Mouse (Mus musculus) adrenal gland, adult 18-20 months (tissue): ENCODE results near the gene Wdfy3. TPM values are rescaled to one million over a fixed set of nuclear protein-coding genes. Genes with fewer than 3 reads are reported as not detected.
"Not testable (repeated sequence)": the region's sequence is repeated elsewhere in the genome, so short reads cannot be mapped to it uniquely, and the experiment has no call there.

Experiments
- DNase-seq, 2 experiments: peaks; one replicate each; pipeline ENCODE4 v3.0.0; 2021 to 2022; ENCODE audit warnings: low spot score in 2 of 2
- total RNA-seq, 2 experiments: library from RNA; stranded (reverse); gene quantifications; 1 replicate in 1 of 2; 2 replicates in 1 of 2; pipeline ENCODE4 v1.2.3; 2021

Wdfy3 gene
- total RNA-seq, 2 experiments from 2014 or later: 36.6 to 38.6 TPM

DNA sequence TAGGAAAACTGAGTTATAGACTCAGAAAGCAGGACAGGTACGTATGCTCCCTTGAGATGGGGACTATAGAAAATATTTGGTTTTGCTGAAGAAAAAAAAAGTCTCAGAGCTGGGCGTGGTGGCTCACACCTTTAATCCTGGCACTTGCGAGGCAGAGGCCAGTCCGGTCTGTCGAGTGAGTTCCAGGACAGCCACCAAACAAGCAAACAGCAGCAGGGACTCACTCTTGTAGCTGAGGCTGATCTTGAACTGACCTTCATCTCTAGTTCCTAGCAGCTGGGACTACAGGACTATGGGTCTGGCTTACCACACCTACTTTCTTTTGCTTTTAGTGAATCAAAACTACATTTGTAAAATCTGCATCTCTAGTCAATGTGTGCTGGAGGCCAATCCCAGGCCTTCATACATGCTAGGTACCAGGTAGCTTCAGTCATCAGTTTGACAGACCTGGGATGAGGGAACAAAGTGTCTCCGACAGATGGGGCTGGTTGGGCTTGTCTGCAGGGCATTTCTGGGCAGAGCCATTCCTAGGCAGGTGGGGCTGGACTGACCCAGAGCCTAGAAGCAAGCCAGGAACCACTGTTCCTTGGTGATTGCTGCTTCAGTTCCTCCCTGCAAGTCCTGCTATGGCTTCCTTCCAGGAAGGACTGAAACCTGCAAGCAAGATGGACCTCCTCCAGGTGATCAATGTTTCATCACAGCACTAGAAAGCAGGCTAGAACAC is 63.3 kb downstream of the Wdfy3 start:
- DNase-seq: no peak

DNA sequence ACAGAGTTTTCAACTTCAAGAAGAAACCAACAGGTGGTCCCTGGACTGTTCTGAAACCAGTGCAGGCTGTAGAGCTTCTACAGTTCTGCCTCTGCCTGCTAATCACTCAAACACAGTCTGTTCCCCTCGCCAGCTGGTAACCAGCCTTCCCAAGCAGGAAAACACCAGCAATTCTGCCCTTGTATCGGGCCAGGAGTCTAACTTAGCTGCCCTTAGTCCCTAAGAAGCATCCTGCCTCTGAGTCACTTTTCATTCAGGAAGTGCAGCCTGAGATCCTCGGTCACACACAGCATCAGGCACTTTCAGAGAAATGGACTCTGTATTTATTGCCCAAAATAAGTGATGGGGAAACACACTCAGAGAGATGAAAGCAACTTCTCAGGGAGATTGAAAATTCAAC is 66.3 kb downstream of the Wdfy3 start:
- no peak for DNase-seq

DNA sequence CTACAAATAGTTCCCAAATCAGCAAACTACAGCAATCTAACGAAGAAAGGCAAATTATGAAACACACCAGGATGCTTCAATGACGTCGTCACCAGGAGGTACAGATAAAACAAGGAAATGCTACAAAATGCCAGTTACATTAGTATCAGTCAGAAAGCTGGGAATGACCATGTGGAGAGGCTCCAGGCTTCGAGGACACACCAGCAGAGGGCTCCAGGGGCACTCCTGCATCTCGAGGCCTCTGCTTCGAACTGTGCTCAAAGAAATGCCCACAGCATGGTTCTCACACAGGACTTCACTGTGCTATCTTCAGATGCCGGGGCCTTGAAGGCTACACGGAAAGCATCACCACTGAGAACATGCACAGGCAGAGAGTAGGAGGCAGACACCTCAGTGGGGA is 68.7 kb downstream of the Wdfy3 start:
- no peak for DNase-seq

DNA sequence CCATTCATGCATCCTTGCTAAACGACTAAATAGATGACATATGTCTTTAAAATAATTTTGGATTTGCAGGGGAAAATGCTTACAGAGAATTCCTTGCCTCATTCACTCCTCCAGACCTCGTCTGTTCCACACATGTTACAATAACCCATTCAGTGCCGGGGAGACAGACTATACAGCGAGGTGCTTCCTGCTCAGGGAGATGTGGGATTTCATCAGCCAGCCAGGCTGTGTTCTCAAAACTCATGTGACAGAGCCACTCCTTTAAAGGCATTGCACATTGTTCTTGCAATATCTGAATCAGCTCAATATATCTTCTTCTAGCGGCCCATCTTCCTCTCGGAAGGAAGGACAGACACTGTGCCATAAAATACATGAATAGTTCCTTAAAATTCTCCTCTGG is 70.8 kb downstream of the Wdfy3 start:
- DNase-seq: no peak

DNA sequence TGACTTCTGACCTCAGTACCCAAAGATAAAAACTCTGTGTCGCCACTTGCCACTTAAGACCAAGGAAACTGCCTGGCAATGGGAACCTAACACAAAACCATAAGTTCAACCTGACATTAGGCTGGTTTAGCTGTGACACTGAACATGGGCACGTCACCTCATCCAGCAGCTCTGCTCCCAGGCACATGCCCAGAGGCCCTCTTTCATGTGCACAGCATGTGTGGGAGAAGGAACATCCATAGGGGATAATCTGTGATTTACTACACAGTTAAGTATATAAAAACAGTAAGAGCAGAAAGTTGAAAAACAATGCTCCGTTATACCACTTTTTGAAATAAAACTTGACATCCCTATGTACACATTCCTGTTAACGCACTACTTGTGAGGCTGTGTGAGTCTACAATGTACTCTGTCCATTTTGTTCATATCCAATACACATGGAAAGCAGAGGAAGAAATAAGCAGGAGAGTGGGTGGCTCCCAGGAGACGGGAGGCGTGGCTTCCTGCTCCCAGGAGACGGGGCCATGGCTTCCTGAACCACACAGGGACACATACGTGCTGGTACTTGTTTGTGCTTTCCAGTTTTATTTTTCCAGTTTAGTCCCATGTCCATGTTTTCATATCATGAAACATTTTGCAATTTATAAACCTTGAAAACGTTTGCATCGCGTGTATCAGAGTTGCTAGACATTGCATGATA is 73.5 kb downstream of the Wdfy3 start:
- DNase-seq: no peak

DNA sequence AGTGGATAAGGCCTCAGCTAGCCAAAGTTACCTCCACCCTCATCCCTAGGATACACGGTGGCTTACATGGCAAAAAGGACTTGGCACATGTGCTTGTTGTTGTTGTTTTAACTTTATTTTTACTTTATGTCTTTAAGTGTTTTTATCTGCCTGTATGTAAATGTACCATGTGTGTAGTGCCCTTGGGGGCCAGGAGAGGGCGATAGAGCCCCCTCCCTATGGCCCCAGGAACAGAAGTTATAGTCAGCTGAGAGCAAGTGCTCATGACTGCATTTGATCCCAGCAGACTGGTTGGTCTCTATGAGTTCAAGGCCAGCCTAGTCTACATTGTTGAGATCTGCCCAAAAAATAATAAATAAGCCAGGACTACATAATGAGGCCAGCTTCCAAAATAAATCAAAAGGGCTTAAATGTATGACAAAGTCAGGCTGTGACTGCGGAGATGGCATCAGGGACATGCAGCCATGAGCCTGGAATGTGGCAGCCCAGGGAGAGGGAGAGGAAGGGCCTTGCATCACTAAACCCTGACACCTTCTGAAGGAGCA is 74.2 kb downstream of the Wdfy3 start:
- no peak for DNase-seq

DNA sequence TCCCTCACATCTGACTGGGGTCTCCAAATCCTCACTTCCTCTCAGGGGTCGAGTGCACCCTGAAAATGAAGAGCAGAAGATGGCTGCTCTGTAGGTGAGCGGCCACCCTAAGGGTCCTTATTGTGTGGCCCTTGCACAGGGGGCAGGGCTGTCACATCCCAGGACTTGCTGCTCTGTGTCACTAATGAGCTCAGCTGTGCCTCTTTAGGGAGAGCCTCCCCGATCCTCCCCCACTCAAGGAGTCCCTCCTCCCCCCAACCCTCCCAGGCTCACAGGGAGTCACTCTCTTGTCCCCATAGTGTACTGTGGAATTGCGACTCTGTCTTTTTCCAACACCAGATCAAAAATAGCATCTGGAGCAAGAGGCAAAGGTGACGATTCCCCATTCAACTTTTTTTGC is 75.7 kb downstream of the Wdfy3 start:
- DNase-seq: no peak

DNA sequence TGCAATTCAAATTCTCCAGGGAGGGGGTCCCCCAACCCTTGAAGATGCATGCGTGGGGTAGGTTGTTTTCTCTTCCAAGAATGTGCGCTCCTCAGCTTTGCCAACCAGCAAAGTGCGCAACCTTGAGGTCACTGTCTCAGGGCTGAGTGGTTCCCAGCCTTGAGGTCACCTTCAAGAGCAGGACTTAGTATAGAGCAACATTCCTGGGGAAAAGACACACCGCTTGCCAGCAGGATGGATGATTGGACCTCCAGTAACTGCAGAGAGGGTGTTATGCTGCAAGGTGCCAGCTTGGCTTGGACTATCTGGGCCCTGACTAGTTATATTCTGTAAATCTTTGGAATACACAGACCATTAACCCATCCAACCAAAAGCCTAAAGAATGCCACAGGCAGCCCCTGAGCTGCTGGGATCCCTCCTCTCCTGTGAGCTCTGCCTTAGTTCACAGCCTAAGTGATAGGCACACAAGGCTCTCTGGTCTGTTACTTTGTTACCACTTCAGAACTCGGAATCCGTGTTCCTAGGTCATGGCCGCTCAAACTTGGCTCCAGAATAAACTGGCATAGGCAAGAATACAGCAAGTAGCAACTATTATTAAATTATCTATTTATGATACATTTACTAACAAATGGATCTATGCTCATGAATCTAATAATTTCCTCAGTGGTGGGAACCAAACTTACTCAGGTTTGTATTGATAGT is 76.6 kb downstream of the Wdfy3 start:
- no peak for DNase-seq

DNA sequence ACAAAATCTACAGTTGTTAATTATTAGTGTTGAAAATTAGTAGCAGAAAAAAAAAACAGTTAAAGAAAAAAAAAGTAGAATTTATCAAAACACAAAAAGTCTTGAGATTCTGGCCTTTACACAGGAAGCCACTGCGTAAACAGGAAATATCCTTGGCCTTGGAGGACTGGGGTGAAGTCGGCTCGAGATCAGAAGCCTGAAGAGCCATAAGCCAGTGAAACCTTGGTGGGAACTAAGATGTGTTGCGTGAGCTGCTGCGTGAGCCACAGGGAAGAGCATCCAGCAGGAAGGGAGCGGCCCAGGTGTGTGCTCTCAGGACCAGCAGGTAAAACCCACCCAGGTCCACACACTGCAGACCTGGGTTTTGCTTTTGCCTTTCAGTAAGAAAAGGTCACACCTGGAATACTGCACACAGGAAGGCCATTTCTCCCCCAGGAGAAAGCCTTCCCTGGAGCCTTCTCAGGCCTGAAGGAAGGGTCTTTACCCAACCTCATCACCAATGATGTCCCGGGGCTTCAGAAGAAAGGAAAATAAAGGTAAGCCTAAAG is 79.3 kb downstream of the Wdfy3 start:
- no peak for DNase-seq

DNA sequence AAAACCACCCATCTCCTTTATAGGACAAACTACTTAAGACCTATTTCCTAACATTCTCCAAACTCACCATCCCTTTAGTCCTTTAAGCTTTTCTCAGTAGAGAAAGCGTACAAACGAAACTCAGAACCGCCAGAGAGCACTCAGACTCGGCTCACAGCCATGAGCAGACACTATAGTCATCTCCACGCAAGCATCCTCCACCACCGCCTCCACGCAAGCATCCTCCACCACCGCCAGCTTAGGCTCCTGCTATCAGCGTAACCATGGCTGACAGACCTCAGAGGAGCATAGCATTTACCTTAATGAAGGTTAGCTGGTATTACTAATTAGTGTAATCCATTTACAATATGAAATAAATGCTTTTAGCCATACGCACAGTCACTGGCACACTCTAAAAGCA is 81.2 kb downstream of the Wdfy3 start:
- no peak for DNase-seq

DNA sequence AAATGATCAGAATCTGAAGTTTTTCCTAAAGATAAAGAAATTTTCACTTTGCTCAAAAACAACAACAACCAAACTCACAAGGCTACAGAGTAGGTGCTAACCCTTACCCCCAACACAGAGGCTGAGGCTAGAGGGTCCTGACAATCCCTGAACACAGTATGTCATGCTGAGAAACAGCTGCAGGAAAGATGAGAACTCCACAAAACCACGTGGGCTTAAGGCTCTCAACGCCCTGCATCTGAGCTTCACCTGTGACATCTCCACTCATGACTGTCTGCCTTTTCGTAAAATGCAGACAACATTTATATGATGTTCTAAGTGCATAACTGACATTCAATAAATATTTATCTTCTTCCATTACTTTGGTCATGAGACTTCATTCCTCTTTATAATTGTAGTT is 83.0 kb downstream of the Wdfy3 start:
- no peak for DNase-seq

DNA sequence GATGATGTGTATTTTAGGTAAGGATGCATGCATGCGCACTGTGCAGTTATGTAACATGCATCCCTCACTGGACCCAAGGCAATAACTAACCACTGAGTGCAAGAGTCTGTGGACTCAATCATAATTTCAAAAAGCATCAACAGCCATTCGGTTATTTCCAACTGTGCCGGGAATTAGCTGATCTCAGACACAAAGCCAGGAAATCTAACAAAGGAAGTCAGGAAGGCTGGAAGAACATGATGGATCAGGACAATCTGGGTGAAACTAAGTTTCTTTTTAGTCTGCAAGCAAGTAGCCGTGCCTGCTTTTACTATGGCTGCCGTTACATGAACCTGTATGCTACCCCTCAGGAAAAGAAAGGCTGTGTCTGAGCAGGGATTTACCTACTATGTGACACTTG is 87.5 kb downstream of the Wdfy3 start:
- DNase-seq: no peak

DNA sequence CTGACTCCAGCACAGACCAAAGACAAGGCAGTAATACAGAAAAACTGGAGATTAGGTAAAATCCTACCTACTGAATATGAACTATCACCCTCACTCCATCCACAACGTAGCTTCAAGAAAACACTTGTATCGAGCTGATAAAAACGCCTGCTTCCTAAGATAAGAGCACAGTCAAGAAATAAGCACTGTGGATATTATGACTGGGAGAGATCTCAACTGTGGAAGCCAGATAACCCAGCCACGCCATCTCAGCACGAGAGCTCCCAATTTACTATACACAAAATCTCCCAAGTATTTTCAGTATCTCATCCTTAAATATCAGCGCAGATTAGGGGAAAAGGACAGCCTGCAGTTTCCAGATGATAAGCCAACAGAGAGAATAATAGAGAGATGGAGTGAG is 90.1 kb downstream of the Wdfy3 start:
- no peak for DNase-seq

DNA sequence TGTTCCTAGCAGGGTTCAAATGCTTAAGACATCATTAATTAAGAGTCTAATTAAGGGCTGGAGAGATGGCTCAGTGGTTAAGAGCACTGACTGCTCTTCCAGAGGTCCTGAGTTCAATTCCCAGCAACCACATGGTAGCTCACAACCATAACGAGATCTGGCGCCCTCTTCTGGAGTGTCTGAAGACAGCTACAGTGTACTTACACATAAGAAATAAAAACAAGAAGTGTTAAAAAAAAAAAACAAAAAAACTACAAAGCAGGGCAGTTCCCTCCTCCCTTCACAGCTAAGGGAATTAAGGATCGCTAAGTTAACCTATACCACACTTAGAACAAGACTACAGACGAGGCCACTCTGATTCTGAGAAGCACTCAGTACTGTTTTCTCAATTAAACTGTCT is 97.1 kb downstream of the Wdfy3 start:
- DNase-seq: not testable (repeated sequence)

DNA sequence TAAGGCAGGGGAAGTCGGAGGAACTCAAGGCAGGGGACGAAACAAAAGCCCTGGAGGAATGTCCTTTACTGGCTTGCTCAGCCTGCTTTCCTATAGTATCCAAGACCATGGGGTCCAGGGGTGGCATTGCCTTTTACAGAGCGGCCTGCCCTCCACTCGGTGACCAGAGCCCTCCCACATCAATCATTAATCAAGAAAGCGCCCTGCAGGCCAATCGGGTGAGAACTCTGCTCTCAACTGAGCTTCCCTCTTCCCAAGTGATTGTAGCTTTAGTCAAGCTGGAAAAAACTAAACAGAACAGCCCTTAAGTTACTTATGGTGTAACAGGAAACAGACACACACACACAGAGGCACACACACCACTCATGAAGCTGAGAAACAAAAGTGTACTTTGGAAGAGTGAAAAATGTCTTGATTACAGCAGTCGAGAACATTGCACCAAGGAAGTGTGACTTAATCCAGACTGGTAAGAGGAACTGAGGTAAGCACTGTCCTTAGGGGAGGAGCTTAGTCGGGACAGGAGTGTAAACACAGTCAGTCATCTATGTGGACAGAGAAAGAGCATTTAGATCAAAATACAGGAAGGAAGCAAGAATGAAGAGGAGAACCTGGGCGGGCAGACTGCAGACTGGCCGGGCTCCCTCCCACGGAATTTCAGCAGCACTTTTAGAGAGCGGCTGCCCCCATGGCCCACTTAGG is 101.4 kb downstream of the Wdfy3 start:
- DNase-seq: no peak

DNA sequence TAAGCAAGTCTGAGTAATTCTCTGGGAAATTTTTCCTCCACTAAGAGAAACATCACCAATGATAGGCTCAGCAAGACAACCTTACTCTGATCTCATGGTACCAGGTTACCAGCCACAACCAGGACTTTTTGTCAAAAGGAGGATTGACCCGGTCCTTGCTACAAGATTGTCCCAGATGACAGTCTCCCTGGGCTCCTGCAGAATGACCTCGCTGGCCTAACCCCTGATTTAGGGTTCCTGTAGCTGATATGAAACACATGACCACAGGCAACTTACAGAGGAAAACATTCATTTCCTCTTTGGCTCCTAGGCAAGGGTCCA is 101.9 kb downstream of the Wdfy3 start:
- no peak for DNase-seq

DNA sequence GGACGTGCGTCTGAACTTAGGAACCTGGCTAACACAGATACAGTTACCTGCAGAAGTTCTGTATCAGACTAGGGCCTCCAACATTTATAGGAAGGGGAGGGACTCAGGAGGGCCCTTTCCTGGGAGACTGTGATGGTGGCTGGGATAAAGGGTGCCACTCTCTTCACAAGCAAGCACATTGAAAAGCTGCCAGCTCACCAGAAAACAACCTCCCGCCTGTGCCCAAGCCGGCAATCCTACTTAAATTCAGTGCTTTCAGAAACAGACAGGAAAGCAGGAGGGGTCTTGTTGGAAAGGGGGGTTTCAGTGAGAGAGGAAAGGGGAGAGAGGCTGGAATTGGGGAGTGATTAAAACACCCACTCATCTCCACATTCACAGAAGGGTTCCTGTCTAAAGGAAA is 106.9 kb downstream of the Wdfy3 start:
- no peak for DNase-seq

DNA sequence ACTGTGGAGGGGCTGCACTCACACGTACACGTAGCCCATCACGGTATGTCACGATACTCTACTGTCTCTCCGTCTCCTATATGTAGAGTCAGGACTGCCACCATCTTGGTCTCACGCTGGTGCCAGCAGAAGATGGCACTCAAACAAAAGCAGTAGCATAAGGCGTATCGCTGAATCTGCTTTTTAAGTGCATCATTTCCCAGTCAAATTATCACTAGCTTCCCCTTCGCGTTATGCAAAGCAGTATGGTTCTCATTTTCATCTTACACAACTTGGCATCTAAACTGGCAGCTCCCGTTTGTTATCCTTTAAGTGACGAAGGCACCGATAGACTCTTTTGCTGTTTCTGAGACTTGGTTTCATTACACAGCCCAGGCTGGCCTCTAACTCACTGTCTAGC is 110.4 kb downstream of the Wdfy3 start:
- DNase-seq: no peak

DNA sequence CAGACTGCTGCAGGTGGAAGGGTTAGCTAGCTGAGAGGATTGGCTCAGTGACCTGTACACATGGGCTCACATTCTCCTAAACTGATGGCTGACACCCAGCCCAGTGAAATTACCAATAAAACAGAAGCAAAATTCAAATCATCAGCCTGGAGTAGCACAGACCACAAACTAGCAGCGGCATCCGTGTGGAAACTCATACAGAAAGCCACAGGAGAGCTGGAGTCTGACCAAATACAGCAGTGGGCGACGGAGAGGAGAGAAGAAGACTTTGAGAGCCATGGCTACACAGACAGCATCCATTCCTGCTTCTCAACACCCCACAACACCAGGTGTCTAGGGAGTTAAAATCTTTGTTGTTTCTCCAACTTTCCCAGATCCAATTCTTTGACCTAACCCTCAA is 110.8 kb downstream of the Wdfy3 start:
- DNase-seq: no peak

DNA sequence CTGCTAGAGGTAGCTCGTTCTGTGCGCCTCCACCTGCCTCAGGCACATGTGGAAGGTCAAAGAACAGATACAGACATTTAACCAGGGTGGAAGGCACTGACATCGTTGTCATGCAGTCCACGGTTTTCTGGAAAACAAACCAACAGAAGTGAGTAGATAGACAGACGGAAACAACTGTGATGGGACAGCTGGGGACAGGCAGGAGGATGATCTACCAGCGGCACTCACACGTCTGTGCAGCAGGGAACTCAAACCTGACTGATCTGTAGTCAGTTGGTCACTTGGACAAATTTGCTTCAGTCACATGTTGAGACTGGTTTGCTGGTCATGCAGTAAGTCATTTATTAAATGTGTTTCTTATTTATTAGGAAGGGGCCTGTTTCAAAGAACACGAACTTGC is 112.3 kb downstream of the Wdfy3 start:
- DNase-seq: no peak
